Mouse (Mus musculus) forebrain, embryonic 10.5 days (tissue): ENCODE results near the gene A430078G23Rik. TPM values are rescaled to one million over a fixed set of nuclear protein-coding genes. Genes with fewer than 3 reads are reported as not detected.
A peak's percentile ranks its signal among the peaks of the same experiment; 100 is the strongest.

Experiments used
- DNase-seq: peaks from one replicate; pipeline ENCODE4 v3.0.0-alpha.2; 2017; ENCODE audit warnings: low spot score; ENCODE audit errors: extremely low spot score
- H3K27ac ChIP-seq: fragments of 300-500 bp; sonication (generic); 2 replicates; pipeline ENCODE4 v1.5.1; 2016; ENCODE audit warnings: mild to moderate bottlenecking
- H3K27me3 ChIP-seq: fragments of 300-500 bp; sonication (generic); 2 replicates; pipeline ENCODE4 v1.6.1; 2016; ENCODE audit warnings: mild to moderate bottlenecking; ENCODE audit not compliant: poor library complexity, severe bottlenecking
- H3K36me3 ChIP-seq: fragments of 300-500 bp; sonication (generic); replicated peaks from 2 replicates; pipeline ENCODE4 v1.6.1; 2016; ENCODE audit warnings: mild to moderate bottlenecking, moderate library complexity
- H3K4me1 ChIP-seq: fragments of 300-500 bp; sonication (generic); 2 replicates; pipeline ENCODE4 v1.6.1; 2016
- H3K4me3 ChIP-seq: fragments of 300-500 bp; sonication (generic); 2 replicates; pipeline ENCODE4 v1.5.1; 2016; ENCODE audit warnings: mild to moderate bottlenecking, moderate library complexity
- H3K9me3 ChIP-seq: fragments of 300-500 bp; sonication (generic); 2 replicates; pipeline ENCODE4 v1.6.1; 2016; ENCODE audit warnings: mild to moderate bottlenecking, moderate library complexity
- WGBS: fragments of 180-500 bp; shearing (Covaris S2); methylation state at CpG from one replicate; pipeline ENCODE4 v1.1.7; 2016; 5-methylcytosine and 5-hydroxymethylcytosine counted together
- polyA plus RNA-seq: library from polyadenylated mRNA; unstranded; fragments of >200 nt; fragmentation: Nextera tagmentation; extraction: Ambion mirVana; gene quantifications from 2 replicates; pipeline ENCODE4 v1.2.1, GENCODE M21; 2016

A430078G23Rik gene
- polyA plus RNA-seq, 1 experiment from 2014 or later, result not detected

- peaks cover 52% of the 10 kb centered on the region for H3K4me1 ChIP-seq
Measured at GRCm38 (mm10) chr8:3418101-3418500, 64.9 kb downstream of the A430078G23Rik start.

GRCm38 (mm10) chr8:3420105-3420706 lies 67.0 kb downstream of the A430078G23Rik start:
- no peaks in the 10 kb centered on the region for H3K27me3 ChIP-seq
- 86% methylated on average over 10 of the region's 10 CpGs for WGBS
- H3K27ac ChIP-seq, result no peak overlapping the region
- DNase-seq, result no peak
- H3K4me1 ChIP-seq, result peaks cover 36% of the 10 kb centered on the region
- H3K4me3 ChIP-seq, result no peak overlapping the region
- H3K36me3 ChIP-seq, result no peaks in the 10 kb centered on the region
- no peaks in the 10 kb centered on the region for H3K9me3 ChIP-seq

More at GRCm38 (mm10) chr8:3418101-3418500, 64.9 kb downstream of the A430078G23Rik start:
- Histone ChIP-seq H3K27me3 (no peaks in the 10 kb centered on the region), H3K27ac (peak overlapping the region; percentile 76), H3K9me3 (no peaks in the 10 kb centered on the region), H3K36me3 (no peaks in the 10 kb centered on the region), H3K4me3 (no peak overlapping the region)
- no peak for DNase-seq
- WGBS, result 67% methylated on average over 1 of the region's 1 CpGs

- Histone ChIP-seq H3K36me3 (no peaks in the 10 kb centered on the region), H3K9me3 (no peaks in the 10 kb centered on the region), H3K4me3 (no peak overlapping the region), H3K4me1 (peaks cover 23% of the 10 kb centered on the region), H3K27me3 (no peaks in the 10 kb centered on the region), H3K27ac (no peak overlapping the region)
- WGBS, result 91% methylated on average over 5 of the region's 5 CpGs
- DNase-seq, result no peak
Measured at GRCm38 (mm10) chr8:3421507-3421906, 68.3 kb downstream of the A430078G23Rik start.

GRCm38 (mm10) chr8:3425217-3425616 lies 72.0 kb downstream of the A430078G23Rik start:
- Histone ChIP-seq H3K27me3 (no peaks in the 10 kb centered on the region), H3K9me3 (no peaks in the 10 kb centered on the region), H3K36me3 (peaks cover 32% of the 10 kb centered on the region), H3K27ac (no peak overlapping the region), H3K4me1 (no peaks in the 10 kb centered on the region), H3K4me3 (no peak overlapping the region)
- no peak for DNase-seq
- WGBS, result 93% methylated on average over 5 of the region's 5 CpGs

- peaks cover 42% of the 10 kb centered on the region for H3K36me3 ChIP-seq
- no peak overlapping the region for H3K4me3 ChIP-seq
- H3K27ac ChIP-seq, result no peak overlapping the region
- DNase-seq, result no peak
- H3K27me3 ChIP-seq, result no peaks in the 10 kb centered on the region
- H3K4me1 ChIP-seq, result no peaks in the 10 kb centered on the region
- WGBS, result 90% methylated on average over 3 of the region's 3 CpGs
- no peaks in the 10 kb centered on the region for H3K9me3 ChIP-seq
Measured at GRCm38 (mm10) chr8:3426211-3426610, 73.0 kb downstream of the A430078G23Rik start.

- no peaks in the 10 kb centered on the region for H3K27me3 ChIP-seq
- peaks cover 64% of the 10 kb centered on the region for H3K36me3 ChIP-seq
- DNase-seq, result no peak
- H3K4me3 ChIP-seq, result no peak overlapping the region
- H3K4me1 ChIP-seq, result no peaks in the 10 kb centered on the region
- 87% methylated on average over 2 of the region's 2 CpGs for WGBS
- H3K9me3 ChIP-seq, result no peaks in the 10 kb centered on the region
- H3K27ac ChIP-seq, result no peak overlapping the region
Measured at GRCm38 (mm10) chr8:3428426-3428825, 75.2 kb downstream of the A430078G23Rik start.

GRCm38 (mm10) chr8:3429966-3430365 lies 76.8 kb downstream of the A430078G23Rik start:
- H3K9me3 ChIP-seq, result no peaks in the 10 kb centered on the region
- no peaks in the 10 kb centered on the region for H3K4me1 ChIP-seq
- no peak overlapping the region for H3K4me3 ChIP-seq
- WGBS, result 90% methylated on average over 2 of the region's 2 CpGs
- H3K36me3 ChIP-seq, result peaks cover 79% of the 10 kb centered on the region
- no peak overlapping the region for H3K27ac ChIP-seq
- DNase-seq, result no peak
- H3K27me3 ChIP-seq, result no peaks in the 10 kb centered on the region

GRCm38 (mm10) chr8:3431113-3431512 lies 77.9 kb downstream of the A430078G23Rik start:
- Histone ChIP-seq H3K36me3 (peaks cover 89% of the 10 kb centered on the region), H3K4me3 (no peak overlapping the region), H3K27ac (no peak overlapping the region), H3K4me1 (no peaks in the 10 kb centered on the region), H3K27me3 (no peaks in the 10 kb centered on the region), H3K9me3 (no peaks in the 10 kb centered on the region)
- DNase-seq, result no peak
- WGBS, result 82% methylated on average over 3 of the region's 3 CpGs

- no peaks in the 10 kb centered on the region for H3K9me3 ChIP-seq
- no peak overlapping the region for H3K4me3 ChIP-seq
- H3K4me1 ChIP-seq, result no peaks in the 10 kb centered on the region
- no peaks in the 10 kb centered on the region for H3K27me3 ChIP-seq
- peaks cover 98% of the 10 kb centered on the region for H3K36me3 ChIP-seq
- 93% methylated on average over 5 of the region's 6 CpGs for WGBS
- no peak overlapping the region for H3K27ac ChIP-seq
- DNase-seq, result no peak
Measured at GRCm38 (mm10) chr8:3436492-3436891, 83.3 kb downstream of the A430078G23Rik start.

GRCm38 (mm10) chr8:3439510-3439909 lies 86.3 kb downstream of the A430078G23Rik start:
- Histone ChIP-seq H3K4me1 (no peaks in the 10 kb centered on the region), H3K27me3 (no peaks in the 10 kb centered on the region), H3K27ac (no peak overlapping the region), H3K36me3 (peaks cover 90% of the 10 kb centered on the region), H3K9me3 (no peaks in the 10 kb centered on the region), H3K4me3 (no peak overlapping the region)
- WGBS, result 75% methylated on average over 12 of the region's 12 CpGs
- no peak for DNase-seq

Other genes starting within 250 kb of the A430078G23Rik start
- gene Insr, start 73.8 kb upstream of the A430078G23Rik start, polyA plus RNA-seq, result 23.2 and 26.4 TPM in 2 replicates
- 9.7 and 11.4 TPM in 2 replicates for gene Arhgef18, start 39.6 kb downstream of the A430078G23Rik start, polyA plus RNA-seq
- 4.5 and 5.8 TPM in 2 replicates for gene Pex11g, start 114.3 kb downstream of the A430078G23Rik start, polyA plus RNA-seq
- gene Tex45, start 117.4 kb downstream of the A430078G23Rik start, polyA plus RNA-seq, result not detected in 2 replicates
- gene Zfp358, start 139.7 kb downstream of the A430078G23Rik start, polyA plus RNA-seq, result 61.6 and 64.8 TPM in 2 replicates
- gene Mcoln1, start 147.0 kb downstream of the A430078G23Rik start, polyA plus RNA-seq, result 56.9 and 59.3 TPM in 2 replicates
- gene Pnpla6, start 162.0 kb downstream of the A430078G23Rik start, polyA plus RNA-seq, result 21.2 and 22.1 TPM in 2 replicates
- gene C330021F23Rik, start 214.6 kb downstream of the A430078G23Rik start, polyA plus RNA-seq, result 8.4 and 13.1 TPM in 2 replicates
- 11.6 and 12.7 TPM in 2 replicates for gene Camsap3, start 233.9 kb downstream of the A430078G23Rik start, polyA plus RNA-seq